Mouse (Mus musculus) common myeloid progenitor, adult 5-6 weeks (primary cell): ENCODE results near the gene Ablim1. TPM values are rescaled to one million over a fixed set of nuclear protein-coding genes. Genes with fewer than 3 reads are reported as not detected.

ENCODE experiments used
- ATAC-seq: replicated peaks from 2 replicates; pipeline ENCODE4 v1.8.0; 2016; ENCODE audit warnings: low read depth, mild to moderate bottlenecking, moderate TSS enrichment, inconsistent platforms; ENCODE audit not compliant: poor library complexity, severe bottlenecking
- total RNA-seq: library from RNA; stranded (forward); fragments of 200-1000, 187-1606 nt; gene quantifications from 2 replicates; pipeline ENCODE4 v1.2.3, GENCODE M21; 2017

The Ablim1 gene
- total RNA-seq, 1 experiment from 2014 or later: 11.7 TPM

- no peak for ATAC-seq
These were observed 147.0 kb downstream of the Ablim1 start for GRCm38 (mm10) chr19:57167721-57168120.

GRCm38 (mm10) chr19:57164882-57165281, 149.8 kb downstream of the Ablim1 start:
- ATAC-seq: no peak

GRCm38 (mm10) chr19:57163315-57163714, 151.4 kb downstream of the Ablim1 start:
- no peak for ATAC-seq

- no peak for ATAC-seq
These were observed 152.6 kb downstream of the Ablim1 start for GRCm38 (mm10) chr19:57161978-57162727.

- peak; percentile 77 for ATAC-seq
These were observed 153.6 kb downstream of the Ablim1 start for GRCm38 (mm10) chr19:57161010-57161660.

- ATAC-seq: no peak
These were observed 156.9 kb downstream of the Ablim1 start for GRCm38 (mm10) chr19:57157731-57158343.

- ATAC-seq: no peak
These were observed 159.4 kb downstream of the Ablim1 start for GRCm38 (mm10) chr19:57155121-57155884.

- no peak for ATAC-seq
These were observed 162.4 kb downstream of the Ablim1 start for GRCm38 (mm10) chr19:57152357-57152756.

- ATAC-seq: no peak
These were observed 163.2 kb downstream of the Ablim1 start for GRCm38 (mm10) chr19:57151504-57151903.

GRCm38 (mm10) chr19:57150275-57150674, 164.4 kb downstream of the Ablim1 start:
- peak; percentile 74 for ATAC-seq

- ATAC-seq: no peak
These were observed 167.0 kb downstream of the Ablim1 start for GRCm38 (mm10) chr19:57147746-57148145.

GRCm38 (mm10) chr19:57146936-57147335, 167.8 kb downstream of the Ablim1 start:
- no peak for ATAC-seq

GRCm38 (mm10) chr19:57143646-57144045, 171.1 kb downstream of the Ablim1 start:
- ATAC-seq: no peak

GRCm38 (mm10) chr19:57141756-57142461, 172.8 kb downstream of the Ablim1 start:
- no peak for ATAC-seq

GRCm38 (mm10) chr19:57140874-57141273, 173.8 kb downstream of the Ablim1 start:
- no peak for ATAC-seq

- no peak for ATAC-seq
These were observed 174.6 kb downstream of the Ablim1 start for GRCm38 (mm10) chr19:57140071-57140470.

- no peak for ATAC-seq
These were observed 175.7 kb downstream of the Ablim1 start for GRCm38 (mm10) chr19:57138909-57139617.

- ATAC-seq: no peak
These were observed 176.2 kb downstream of the Ablim1 start for GRCm38 (mm10) chr19:57138469-57138868.

- ATAC-seq: no peak
These were observed 176.7 kb downstream of the Ablim1 start for GRCm38 (mm10) chr19:57138045-57138444.
